Mouse (Mus musculus): ENCODE results near the gene Fuca1.

DNA sequence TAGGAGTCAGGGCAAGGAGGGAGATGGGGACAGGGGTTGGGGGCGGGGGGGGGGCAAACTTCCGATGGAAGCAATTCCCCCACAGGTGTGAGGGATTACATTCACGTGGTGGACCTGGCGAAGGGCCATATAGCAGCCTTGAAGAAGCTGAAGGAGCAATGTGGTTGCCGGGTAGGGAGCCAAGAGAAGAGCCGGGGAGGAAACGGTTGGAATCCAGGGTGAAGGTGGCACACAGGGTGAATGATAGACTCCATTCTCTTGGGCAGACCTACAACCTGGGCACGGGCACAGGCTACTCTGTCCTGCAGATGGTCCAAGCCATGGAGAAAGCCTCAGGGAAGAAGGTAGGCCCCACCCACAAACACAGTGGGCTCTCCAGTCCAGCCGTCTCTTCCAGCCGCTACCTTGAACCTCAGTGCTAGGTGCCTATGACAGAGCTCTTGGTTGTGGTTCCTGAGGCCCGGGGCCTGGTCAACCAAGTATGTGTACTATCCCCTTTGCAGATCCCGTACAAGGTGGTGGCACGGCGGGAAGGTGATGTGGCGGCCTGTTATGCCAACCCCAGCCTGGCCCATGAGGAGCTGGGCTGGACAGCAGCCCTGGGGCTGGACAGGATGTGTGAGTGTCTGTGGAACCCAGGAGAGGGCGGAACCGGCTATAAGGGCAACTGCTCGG lies 46.7 kb downstream of the Fuca1 start:
- TF ChIP-seq CTCF (IDR thresholded peaks at IDR 0.05; ENCODE audit: borderline replicate concordance, insufficient read depth, low read length) (no peak), POLR2A (IDR thresholded peaks at IDR 0.05; ENCODE audit: low read depth, low read length) (no peak)

All from embryonic fibroblast, embryonic 13.5 days (primary cell).